In genomic region chr13:45750627-45751026, GRCm38 (mm10) we compare ENCODE assay signal across 20 mouse cellular contexts.
A peak's percentile ranks its signal among the peaks of the same experiment; 100 is the strongest.
DNase-seq lines count a peak whose midpoint lies in the region; ATAC-seq and TF ChIP-seq lines count a peak whose summit lies in the region.
"Had no signal": no experiment of that assay in that cellular context is flagged by ENCODE, and none has a peak within 500 bp of the region (broad histone marks: within the 10 kb centered on the region; RNA-seq: fewer than 3 reads in every experiment).

No protein-coding gene starts in this region.

- no peak overlapping the region for H3K9ac ChIP-seq in kidney, postnatal 0 days (ENCODE audit: low read depth, low read length)
- no peak overlapping the region for H3K9ac ChIP-seq in kidney, embryonic 14.5 days (ENCODE audit: low read depth, low read length)
- H3K9ac ChIP-seq in forebrain, postnatal 0 days: no peak overlapping the region
- H3K9ac ChIP-seq: hindbrain, embryonic 15.5 days; intestine, embryonic 15.5 days; liver, embryonic 14.5 days; lung, embryonic 14.5 days; midbrain, embryonic 15.5 days; neural tube, embryonic 15.5 days had no signal

- WGBS in kidney, postnatal 0 days: 77% methylated on average over 6 of the region's 6 CpGs
- 79% methylated on average over 6 of the region's 6 CpGs for WGBS in kidney, embryonic 14.5 days
- 41% methylated on average over 6 of the region's 6 CpGs for WGBS in forebrain, postnatal 0 days

- peak; percentile 22; the same call in 1 of the 2 replicates for ATAC-seq in frontal cortex, adult (ENCODE audit: low TSS enrichment)
- no peak for ATAC-seq in kidney, postnatal 0 days (replicated peaks; ENCODE audit: low FRiP score, low read depth)
- ATAC-seq in kidney, embryonic 14.5 days (ENCODE audit: low FRiP score, low TSS enrichment): no peak
- peak; percentile 21; the same call in 1 of the 2 replicates for ATAC-seq in forebrain, postnatal 0 days
- ATAC-seq: CD4-positive, CD25-positive, alpha-beta regulatory T cell, adult 4 months; intestine, embryonic 15.5 days; midbrain, embryonic 15.5 days had no signal

- no peak for TF ChIP-seq CTCF in kidney, postnatal 0 days (IDR thresholded peaks at IDR 0.05; ENCODE audit: low read depth)
- TF ChIP-seq CTCF in forebrain, postnatal 0 days (IDR thresholded peaks at IDR 0.05; ENCODE audit: low read depth): no peak

- 0 out of 2 replicates have a peak overlapping the region, but pooled peaks have one; percentile 31 for H3K27ac ChIP-seq in kidney, postnatal 0 days
- no peak overlapping the region for H3K27ac ChIP-seq in kidney, embryonic 14.5 days (ENCODE audit: low read depth, low read length)
- 0 out of 2 replicates have a peak overlapping the region, but pooled peaks have one; percentile 51 for H3K27ac ChIP-seq in forebrain, postnatal 0 days (ENCODE audit: low read depth, low read length)
- H3K27ac ChIP-seq: embryonic facial prominence, embryonic 10.5 days; hindbrain, embryonic 15.5 days; intestine, embryonic 15.5 days; liver, embryonic 14.5 days; midbrain, embryonic 15.5 days; neural tube, embryonic 15.5 days had no signal

- H3K4me3 ChIP-seq in kidney, postnatal 0 days (replicated peaks; ENCODE audit: low read depth, low read length): no peak overlapping the region
- no peak overlapping the region for H3K4me3 ChIP-seq in kidney, embryonic 14.5 days (ENCODE audit: low read length)
- no peak overlapping the region for H3K4me3 ChIP-seq in forebrain, postnatal 0 days (ENCODE audit: low read depth, low read length)
- H3K4me3 ChIP-seq: embryonic facial prominence, embryonic 10.5 days; gastrocnemius, adult 2 months; hindbrain, embryonic 15.5 days; intestine, embryonic 15.5 days; megakaryocyte, embryonic 14.5 days; midbrain, embryonic 15.5 days; neural tube, embryonic 15.5 days had no signal

- H3K4me2 ChIP-seq in kidney, postnatal 0 days (ENCODE audit: low read length): no peak overlapping the region
- H3K4me2 ChIP-seq in kidney, embryonic 14.5 days (replicated peaks; ENCODE audit: low read depth, low read length): no peak overlapping the region
- H3K4me2 ChIP-seq in forebrain, postnatal 0 days (ENCODE audit: low read depth): no peak overlapping the region
- H3K4me2 ChIP-seq: heart, embryonic 11.5 days; hindbrain, embryonic 15.5 days; intestine, embryonic 15.5 days; lung, embryonic 14.5 days; midbrain, embryonic 15.5 days; neural tube, embryonic 15.5 days had no signal

- H3K4me1 ChIP-seq in kidney, postnatal 0 days (replicated peaks; ENCODE audit: insufficient read depth, low read length): no peaks in the 10 kb centered on the region; the same call in 1 of the 2 replicates
- peaks cover 18% of the 10 kb centered on the region; the same call in 1 of the 2 replicates for H3K4me1 ChIP-seq in kidney, embryonic 14.5 days (ENCODE audit: control insufficient read depth, insufficient read depth, low read length)
- 0 out of 2 replicates have a peak, but pooled peaks cover 3% of the 10 kb centered on the region for H3K4me1 ChIP-seq in forebrain, postnatal 0 days (ENCODE audit: insufficient read depth)

- H3K27me3 ChIP-seq in kidney, postnatal 0 days (ENCODE audit: insufficient read depth, low read length): no peaks in the 10 kb centered on the region
- H3K27me3 ChIP-seq in kidney, embryonic 14.5 days (ENCODE audit: control insufficient read depth, insufficient read depth, low read length): no peaks in the 10 kb centered on the region
- no peaks in the 10 kb centered on the region for H3K27me3 ChIP-seq in forebrain, postnatal 0 days (ENCODE audit: insufficient read depth, low read length)
- H3K27me3 ChIP-seq: hindbrain, embryonic 15.5 days; intestine, embryonic 15.5 days; megakaryocyte, embryonic 14.5 days; midbrain, embryonic 15.5 days; neural tube, embryonic 15.5 days had no signal

- no peaks in the 10 kb centered on the region for H3K9me3 ChIP-seq in kidney, postnatal 0 days (replicated peaks; ENCODE audit: low read length)
- H3K9me3 ChIP-seq in kidney, embryonic 14.5 days (ENCODE audit: control insufficient read depth, low read length): no peaks in the 10 kb centered on the region
- no peaks in the 10 kb centered on the region for H3K9me3 ChIP-seq in forebrain, postnatal 0 days (ENCODE audit: low read length)
- H3K9me3 ChIP-seq: embryonic facial prominence, embryonic 10.5 days; hindbrain, embryonic 15.5 days; intestine, embryonic 15.5 days; megakaryocyte, embryonic 14.5 days; midbrain, embryonic 15.5 days; neural tube, embryonic 15.5 days had no signal

- no peak for DNase-seq in frontal cortex, postnatal 14 days (ENCODE audit: low spot score in 2 of 2)
- DNase-seq in kidney, postnatal 0 days (ENCODE audit: low spot score): no peak
- DNase-seq in adipocyte (ENCODE audit: low spot score): peak; percentile 10
- DNase-seq in forebrain, postnatal 0 days: no peak
- DNase-seq in layer of hippocampus, adult 9-11 months: no peak
- DNase-seq: cerebellum, adult 11 months; cerebellum, postnatal 10 days; gastrocnemius, adult 2 months had no signal

- H3K36me3 ChIP-seq in kidney, postnatal 0 days (ENCODE audit: insufficient read depth, low read length): no peaks in the 10 kb centered on the region
- no peaks in the 10 kb centered on the region for H3K36me3 ChIP-seq in kidney, embryonic 14.5 days (ENCODE audit: control insufficient read depth, insufficient read depth, low read length)
- no peaks in the 10 kb centered on the region for H3K36me3 ChIP-seq in forebrain, postnatal 0 days (ENCODE audit: insufficient read depth)
- H3K36me3 ChIP-seq: embryonic facial prominence, embryonic 10.5 days; hindbrain, embryonic 15.5 days; intestine, embryonic 15.5 days; midbrain, embryonic 15.5 days; neural tube, embryonic 15.5 days had no signal

Comparison
In these comparisons a context has a peak if more than half of its experiments do, and no peak if none do; other contexts are left out.
1. ATAC-seq: peak in frontal cortex, adult (single experiment) and forebrain, postnatal 0 days (single experiment); none in kidney, postnatal 0 days (single experiment) and kidney, embryonic 14.5 days (single experiment).